Mouse (Mus musculus): ENCODE data around the gene Wdr81.

Wdr81 gene

GRCm38 (mm10) chr11:75453991-75454930 lies at the start of gene Wdr81:
TSS of gene Wdr81 (minus strand) at chr11:75454717.
- peak; percentile 89 for DNase-seq (ENCODE audit: low spot score)

GRCm38 (mm10) chr11:75498126-75498525 lies 43.6 kb upstream of the Wdr81 start:
- DNase-seq (ENCODE audit: low spot score): no peak

- no peak for DNase-seq (ENCODE audit: low spot score)
Observed at GRCm38 (mm10) chr11:75494296-75495049, 40.0 kb upstream of the Wdr81 start.

GRCm38 (mm10) chr11:75487496-75487895 lies 33.0 kb upstream of the Wdr81 start:
- DNase-seq (ENCODE audit: low spot score): no peak

- peak; percentile 97 for DNase-seq (ENCODE audit: low spot score)
Observed at GRCm38 (mm10) chr11:75486601-75487285, 32.2 kb upstream of the Wdr81 start, which contains the start of gene Prpf8. TSS of gene Prpf8 (plus strand) at chr11:75486816.

- DNase-seq (ENCODE audit: low spot score): no peak
Observed at GRCm38 (mm10) chr11:75486192-75486591, 31.7 kb upstream of the Wdr81 start.

GRCm38 (mm10) chr11:75473376-75473775 lies 18.9 kb upstream of the Wdr81 start:
- DNase-seq (ENCODE audit: low spot score): no peak

- DNase-seq (ENCODE audit: low spot score): no peak
Observed at GRCm38 (mm10) chr11:75472469-75473081, 18.1 kb upstream of the Wdr81 start.

- DNase-seq (ENCODE audit: low spot score): no peak
Observed at GRCm38 (mm10) chr11:75470675-75471074, 16.2 kb upstream of the Wdr81 start.

GRCm38 (mm10) chr11:75469261-75469660 lies 14.7 kb upstream of the Wdr81 start:
- no peak for DNase-seq (ENCODE audit: low spot score)

GRCm38 (mm10) chr11:75468410-75468809 lies 13.9 kb upstream of the Wdr81 start:
- no peak for DNase-seq (ENCODE audit: low spot score)

GRCm38 (mm10) chr11:75467512-75468215 lies 13.1 kb upstream of the Wdr81 start:
- no peak for DNase-seq (ENCODE audit: low spot score)

- no peak for DNase-seq (ENCODE audit: low spot score)
Observed at GRCm38 (mm10) chr11:75466731-75467505, 12.4 kb upstream of the Wdr81 start.

GRCm38 (mm10) chr11:75465051-75465450 lies 10.5 kb upstream of the Wdr81 start:
- DNase-seq (ENCODE audit: low spot score): no peak

- no peak for DNase-seq (ENCODE audit: low spot score)
Observed at GRCm38 (mm10) chr11:75464417-75464816, 9.9 kb upstream of the Wdr81 start.

GRCm38 (mm10) chr11:75463624-75464023 lies 9.1 kb upstream of the Wdr81 start:
- no peak for DNase-seq (ENCODE audit: low spot score)

- peak; percentile 64 for DNase-seq (ENCODE audit: low spot score)
Observed at GRCm38 (mm10) chr11:75462865-75463336, 8.4 kb upstream of the Wdr81 start.

- DNase-seq (ENCODE audit: low spot score): peak; percentile 79
Observed at GRCm38 (mm10) chr11:75462253-75462783, 7.8 kb upstream of the Wdr81 start.

GRCm38 (mm10) chr11:75461743-75462252 lies 7.3 kb upstream of the Wdr81 start:
- DNase-seq (ENCODE audit: low spot score): no peak

Data from MN1 (cell line).